In genomic region chr9:112353196-112353595, GRCm38 (mm10) we compare ENCODE assay signal across 16 mouse cellular contexts.
"Had no signal": no experiment of that assay in that cellular context is flagged by ENCODE, and none has a peak within 500 bp of the region (broad histone marks: within the 10 kb centered on the region; RNA-seq: fewer than 3 reads in every experiment).

No protein-coding gene starts in this region.

- H3K4me3 ChIP-seq: layer of hippocampus, adult 2 months; limb, embryonic 15.5 days; liver, embryonic 12.5 days; midbrain, embryonic 15.5 days; neural tube, embryonic 13.5 days had no signal

- H3K9me3 ChIP-seq: limb, embryonic 15.5 days; liver, embryonic 12.5 days; midbrain, embryonic 15.5 days; neural tube, embryonic 13.5 days had no signal

- DNase-seq: kidney, postnatal 10 days; kidney, postnatal 4 days; lung, embryonic 14.5 days; lung, postnatal 10 days; lung, postnatal 4 days; retina, postnatal 1 day; right cerebral cortex, postnatal 14 days; thymus, adult 18-20 months; thymus, postnatal 14 days had no signal

- H3K36me3 ChIP-seq: limb, embryonic 15.5 days; liver, embryonic 12.5 days; midbrain, embryonic 15.5 days; neural tube, embryonic 13.5 days had no signal

- H3K9ac ChIP-seq: limb, embryonic 15.5 days; liver, embryonic 12.5 days; lung, embryonic 14.5 days; midbrain, embryonic 15.5 days; neural tube, embryonic 13.5 days had no signal

- ATAC-seq: liver, embryonic 12.5 days; midbrain, embryonic 15.5 days had no signal

- H3K27me3 ChIP-seq: limb, embryonic 15.5 days; liver, embryonic 12.5 days; midbrain, embryonic 15.5 days; neural tube, embryonic 13.5 days had no signal

- H3K4me1 ChIP-seq: limb, embryonic 15.5 days; liver, embryonic 12.5 days; neural tube, embryonic 13.5 days had no signal

- H3K27ac ChIP-seq: layer of hippocampus, adult 2 months; limb, embryonic 15.5 days; liver, embryonic 12.5 days; midbrain, embryonic 15.5 days; neural tube, embryonic 13.5 days; stomach, postnatal 0 days had no signal

- H3K4me2 ChIP-seq: limb, embryonic 15.5 days; liver, embryonic 12.5 days; lung, embryonic 14.5 days; midbrain, embryonic 11.5 days; midbrain, embryonic 15.5 days; neural tube, embryonic 13.5 days had no signal
